Mouse (Mus musculus): ENCODE measurements around the gene Phldb3. TPM values are rescaled to one million over a fixed set of nuclear protein-coding genes. Genes with fewer than 3 reads are reported as not detected.

The Phldb3 gene
- polyA plus RNA-seq, 1 experiment: 4.1 TPM

GRCm38 (mm10) chr7:24577811-24578210, 32.8 kb upstream of the Phldb3 start:
- no peaks in the 10 kb centered on the region for H3K36me3 ChIP-seq (ENCODE audit: control insufficient read depth, insufficient read depth)
- H3K27me3 ChIP-seq (ENCODE audit: control insufficient read depth, insufficient read depth, insufficient read length): no peaks in the 10 kb centered on the region
- no peaks in the 10 kb centered on the region for H3K79me3 ChIP-seq (ENCODE audit: low read depth)
- H3K4me3 ChIP-seq (ENCODE audit: insufficient read depth, poor library complexity, severe bottlenecking): no peak overlapping the region
- H3K79me2 ChIP-seq (ENCODE audit: control insufficient read depth, insufficient read depth): no peaks in the 10 kb centered on the region
- TF ChIP-seq MYOG (IDR thresholded peaks at IDR 0.05; ENCODE audit: control insufficient read depth, extremely low read depth, insufficient read length): no peak
- no peak for TF ChIP-seq MAX (IDR thresholded peaks at IDR 0.05)
- no peak for TF ChIP-seq MYOD1 (IDR thresholded peaks at IDR 0.05; ENCODE audit: control insufficient read depth, insufficient read length, low read depth)
- no peak for TF ChIP-seq CEBPB (IDR thresholded peaks at IDR 0.05; ENCODE audit: low read depth)
- TF ChIP-seq USF1 (IDR thresholded peaks at IDR 0.05; ENCODE audit: low read depth): no peak
- TF ChIP-seq CTCF (IDR thresholded peaks at IDR 0.05; ENCODE audit: control insufficient read depth, insufficient read depth, insufficient read length): no peak
- TF ChIP-seq FOSL1 (IDR thresholded peaks at IDR 0.05; ENCODE audit: insufficient read depth, low read length, poor library complexity, severe bottlenecking): no peak
- H3ac ChIP-seq (ENCODE audit: control insufficient read depth, insufficient read length, low read depth): no peak overlapping the region

GRCm38 (mm10) chr7:24584876-24585275, 25.7 kb upstream of the Phldb3 start:
- Histone ChIP-seq H3K4me3 (ENCODE audit: insufficient read depth, poor library complexity, severe bottlenecking) (no peak overlapping the region), H3K36me3 (ENCODE audit: control insufficient read depth, insufficient read depth) (no peaks in the 10 kb centered on the region), H3K27me3 (ENCODE audit: control insufficient read depth, insufficient read depth, insufficient read length) (no peaks in the 10 kb centered on the region), H3K79me2 (ENCODE audit: control insufficient read depth, insufficient read depth) (no peaks in the 10 kb centered on the region), H3ac (ENCODE audit: control insufficient read depth, insufficient read length, low read depth) (no peak overlapping the region), H3K79me3 (ENCODE audit: low read depth) (no peaks in the 10 kb centered on the region)
- TF ChIP-seq MYOD1 (IDR thresholded peaks at IDR 0.05; ENCODE audit: control insufficient read depth, insufficient read length, low read depth) (no peak), CEBPB (IDR thresholded peaks at IDR 0.05; ENCODE audit: low read depth) (no peak), USF1 (IDR thresholded peaks at IDR 0.05; ENCODE audit: low read depth) (no peak), CTCF (IDR thresholded peaks at IDR 0.05; ENCODE audit: control insufficient read depth, insufficient read depth, insufficient read length) (no peak), MYOG (IDR thresholded peaks at IDR 0.05; ENCODE audit: control insufficient read depth, extremely low read depth, insufficient read length) (no peak)

GRCm38 (mm10) chr7:24585995-24586394, 24.6 kb upstream of the Phldb3 start:
- no peak overlapping the region for H3K4me3 ChIP-seq (ENCODE audit: insufficient read depth, poor library complexity, severe bottlenecking)
- H3K79me3 ChIP-seq (ENCODE audit: low read depth): no peaks in the 10 kb centered on the region
- H3K27me3 ChIP-seq (ENCODE audit: control insufficient read depth, insufficient read depth, insufficient read length): no peaks in the 10 kb centered on the region
- H3K79me2 ChIP-seq (ENCODE audit: control insufficient read depth, insufficient read depth): no peaks in the 10 kb centered on the region
- no peak overlapping the region for H3ac ChIP-seq (ENCODE audit: control insufficient read depth, insufficient read length, low read depth)
- TF ChIP-seq MAX (IDR thresholded peaks at IDR 0.05) (no peak), CEBPB (IDR thresholded peaks at IDR 0.05; ENCODE audit: low read depth) (no peak), USF1 (IDR thresholded peaks at IDR 0.05; ENCODE audit: low read depth) (no peak), MYOG (IDR thresholded peaks at IDR 0.05; ENCODE audit: control insufficient read depth, extremely low read depth, insufficient read length) (no peak), CTCF (IDR thresholded peaks at IDR 0.05; ENCODE audit: control insufficient read depth, insufficient read depth, insufficient read length) (no peak), FOSL1 (IDR thresholded peaks at IDR 0.05; ENCODE audit: insufficient read depth, low read length, poor library complexity, severe bottlenecking) (no peak), MYOD1 (IDR thresholded peaks at IDR 0.05; ENCODE audit: control insufficient read depth, insufficient read length, low read depth) (no peak)
- H3K36me3 ChIP-seq (ENCODE audit: control insufficient read depth, insufficient read depth): no peaks in the 10 kb centered on the region

GRCm38 (mm10) chr7:24586828-24587227, 23.7 kb upstream of the Phldb3 start:
- H3K36me3 ChIP-seq (ENCODE audit: control insufficient read depth, insufficient read depth): no peaks in the 10 kb centered on the region
- TF ChIP-seq FOSL1 (IDR thresholded peaks at IDR 0.05; ENCODE audit: insufficient read depth, low read length, poor library complexity, severe bottlenecking): no peak
- TF ChIP-seq MYOG (IDR thresholded peaks at IDR 0.05; ENCODE audit: control insufficient read depth, extremely low read depth, insufficient read length): no peak
- TF ChIP-seq MAX (IDR thresholded peaks at IDR 0.05): no peak
- TF ChIP-seq CTCF (IDR thresholded peaks at IDR 0.05; ENCODE audit: control insufficient read depth, insufficient read depth, insufficient read length): no peak
- TF ChIP-seq CEBPB (IDR thresholded peaks at IDR 0.05; ENCODE audit: low read depth): no peak
- TF ChIP-seq MYOD1 (IDR thresholded peaks at IDR 0.05; ENCODE audit: control insufficient read depth, insufficient read length, low read depth): no peak
- no peak for TF ChIP-seq USF1 (IDR thresholded peaks at IDR 0.05; ENCODE audit: low read depth)
- H3ac ChIP-seq (ENCODE audit: control insufficient read depth, insufficient read length, low read depth): no peak overlapping the region
- H3K27me3 ChIP-seq (ENCODE audit: control insufficient read depth, insufficient read depth, insufficient read length): no peaks in the 10 kb centered on the region
- no peak overlapping the region for H3K4me3 ChIP-seq (ENCODE audit: insufficient read depth, poor library complexity, severe bottlenecking)
- no peaks in the 10 kb centered on the region for H3K79me2 ChIP-seq (ENCODE audit: control insufficient read depth, insufficient read depth)
- H3K79me3 ChIP-seq (ENCODE audit: low read depth): no peaks in the 10 kb centered on the region

GRCm38 (mm10) chr7:24587330-24588105, 23.0 kb upstream of the Phldb3 start, which contains the start of the genes Ethe1 and Zfp575:
Gene Ethe1 (plus strand): TSS chr7:24587543.
Gene Zfp575 (minus strand): TSS chr7:24587641.
- Histone ChIP-seq H3K79me2 (ENCODE audit: control insufficient read depth, insufficient read depth) (no peaks in the 10 kb centered on the region), H3K79me3 (ENCODE audit: low read depth) (no peaks in the 10 kb centered on the region), H3ac (ENCODE audit: control insufficient read depth, insufficient read length, low read depth) (no peak within 1 kb of the TSS), H3K36me3 (ENCODE audit: control insufficient read depth, insufficient read depth) (no peaks in the 10 kb centered on the region), H3K4me3 (ENCODE audit: insufficient read depth, poor library complexity, severe bottlenecking) (no peak within 1 kb of the TSS), H3K27me3 (ENCODE audit: control insufficient read depth, insufficient read depth, insufficient read length) (no peaks in the 10 kb centered on the region)
- no peak for TF ChIP-seq FOSL1 (IDR thresholded peaks at IDR 0.05; ENCODE audit: insufficient read depth, low read length, poor library complexity, severe bottlenecking)
- TF ChIP-seq CTCF (IDR thresholded peaks at IDR 0.05; ENCODE audit: control insufficient read depth, insufficient read depth, insufficient read length): no peak
- no peak for TF ChIP-seq USF1 (IDR thresholded peaks at IDR 0.05; ENCODE audit: low read depth)
- no peak for TF ChIP-seq CEBPB (IDR thresholded peaks at IDR 0.05; ENCODE audit: low read depth)
- no peak for TF ChIP-seq MYOD1 (IDR thresholded peaks at IDR 0.05; ENCODE audit: control insufficient read depth, insufficient read length, low read depth)
- no peak for TF ChIP-seq MAX (IDR thresholded peaks at IDR 0.05)
- TF ChIP-seq MYOG (IDR thresholded peaks at IDR 0.05; ENCODE audit: control insufficient read depth, extremely low read depth, insufficient read length): no peak

Measured in C2C12 (cell line).